Mouse (Mus musculus): ENCODE measurements at regions not wholly inside any gene's neighbourhood (a gene's known extent, or its start where the extent isn't known, plus 50 kb on each side); places are given as distances from the start of the nearest gene placed in this dataset.

DNA sequence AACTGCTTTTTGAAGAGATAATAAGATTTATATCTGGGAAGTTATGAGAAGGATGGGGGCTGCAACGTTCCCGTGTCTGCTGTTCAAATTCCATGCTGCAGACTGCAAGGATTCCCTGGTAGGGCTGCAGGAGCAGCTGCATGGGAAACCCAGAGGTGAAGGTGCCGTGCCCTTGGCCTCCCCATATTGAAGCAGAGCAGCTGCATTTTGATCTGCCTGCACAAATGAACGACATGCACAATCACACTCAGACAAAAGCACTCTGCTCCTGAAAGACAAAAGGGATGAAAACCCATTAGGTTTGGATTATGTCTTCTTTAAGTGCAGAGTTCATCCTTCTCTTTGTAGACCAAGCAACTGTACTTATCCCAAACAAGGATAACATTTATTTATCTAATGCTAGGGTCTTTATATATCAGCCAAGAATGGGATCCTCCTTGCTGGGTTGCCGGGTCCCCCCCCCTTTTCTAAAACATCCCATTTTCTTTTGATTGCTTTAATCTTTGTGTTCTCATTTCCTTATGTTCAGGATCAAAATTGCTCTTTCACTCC lies 122.3 kb upstream of the Kcnh8 start:
- H3K9ac ChIP-seq (ENCODE audit: low read depth, low read length): no peak overlapping the region
- 58% methylated on average over 5 of the region's 5 CpGs for WGBS
- H3K4me2 ChIP-seq (ENCODE audit: low read depth, low read length): no peak overlapping the region
- H3K9me3 ChIP-seq (ENCODE audit: control insufficient read depth, low read length): no peaks in the 10 kb centered on the region
- no peaks in the 10 kb centered on the region for H3K4me1 ChIP-seq (ENCODE audit: control insufficient read depth, insufficient read depth, low read length)
- no peaks in the 10 kb centered on the region for H3K27me3 ChIP-seq (replicated peaks; ENCODE audit: control insufficient read depth, insufficient read depth, low read length)
- no peaks in the 10 kb centered on the region for H3K36me3 ChIP-seq (ENCODE audit: control insufficient read depth, insufficient read depth, low read length)
- ATAC-seq (ENCODE audit: low read depth) (no peak), DNase-seq (ENCODE audit: low spot score) (no peak)
- H3K27ac ChIP-seq (replicated peaks; ENCODE audit: low read depth, low read length): no peak overlapping the region
- H3K4me3 ChIP-seq (ENCODE audit: low read depth, low read length): no peak overlapping the region

GRCm38 (mm10) chr17:52506760-52507159 lies 95.7 kb upstream of the Kcnh8 start:
- H3K9ac ChIP-seq (ENCODE audit: low read depth, low read length): no peak overlapping the region
- no peaks in the 10 kb centered on the region for H3K36me3 ChIP-seq (ENCODE audit: control insufficient read depth, insufficient read depth, low read length)
- no peak overlapping the region for H3K4me3 ChIP-seq (ENCODE audit: low read depth, low read length)
- H3K27ac ChIP-seq (replicated peaks; ENCODE audit: low read depth, low read length): no peak overlapping the region
- no peak overlapping the region for H3K4me2 ChIP-seq (ENCODE audit: low read depth, low read length)
- no peaks in the 10 kb centered on the region for H3K27me3 ChIP-seq (replicated peaks; ENCODE audit: control insufficient read depth, insufficient read depth, low read length)
- no peak for DNase-seq (ENCODE audit: low spot score)
- no peaks in the 10 kb centered on the region for H3K4me1 ChIP-seq (ENCODE audit: control insufficient read depth, insufficient read depth, low read length)
- 66% methylated on average over 3 of the region's 3 CpGs for WGBS
- no peaks in the 10 kb centered on the region for H3K9me3 ChIP-seq (ENCODE audit: control insufficient read depth, low read length)
- ATAC-seq (ENCODE audit: low read depth): no peak

DNA sequence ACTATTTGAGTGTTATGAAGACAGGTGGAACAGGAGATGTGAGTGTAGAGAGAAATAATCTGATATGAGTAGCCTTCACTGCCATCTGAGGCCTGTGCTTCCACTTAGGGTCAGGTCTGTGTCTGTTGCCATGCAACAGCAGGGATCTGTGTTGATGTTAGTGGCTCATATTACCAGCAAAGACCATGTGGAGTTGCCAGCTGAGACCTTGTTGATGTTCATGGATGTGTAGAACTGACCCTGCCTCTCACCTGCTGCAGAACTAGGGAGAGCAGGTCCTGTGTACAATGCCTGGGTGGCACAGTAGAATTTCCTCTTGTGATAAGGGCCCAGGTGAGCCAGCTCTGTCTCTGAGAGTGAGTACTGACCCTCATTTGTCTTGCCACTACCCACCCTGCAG lies 72.2 kb upstream of the Kcnh8 start:
- no peaks in the 10 kb centered on the region for H3K9me3 ChIP-seq (ENCODE audit: control insufficient read depth, low read length)
- no peak for ATAC-seq (ENCODE audit: low read depth)
- DNase-seq (ENCODE audit: low spot score): no peak
- H3K9ac ChIP-seq (ENCODE audit: low read depth, low read length): no peak overlapping the region
- no peaks in the 10 kb centered on the region for H3K27me3 ChIP-seq (replicated peaks; ENCODE audit: control insufficient read depth, insufficient read depth, low read length)
- H3K4me3 ChIP-seq (ENCODE audit: low read depth, low read length): no peak overlapping the region
- no peak overlapping the region for H3K27ac ChIP-seq (replicated peaks; ENCODE audit: low read depth, low read length)
- H3K4me1 ChIP-seq (ENCODE audit: control insufficient read depth, insufficient read depth, low read length): no peaks in the 10 kb centered on the region
- no peaks in the 10 kb centered on the region for H3K36me3 ChIP-seq (ENCODE audit: control insufficient read depth, insufficient read depth, low read length)
- H3K4me2 ChIP-seq (ENCODE audit: low read depth, low read length): no peak overlapping the region

Data from embryonic facial prominence, embryonic 14.5 days (tissue).